Mouse (Mus musculus): Measurements from ENCODE around the gene Tcl1b4. TPM values are rescaled to one million over a fixed set of nuclear protein-coding genes. Genes with fewer than 3 reads are reported as not detected.
"Not testable (repeated sequence)": the region's sequence is repeated elsewhere in the genome, so short reads cannot be mapped to it uniquely, and the experiment has no call there.

Gene Tcl1b4
- polyA plus RNA-seq (2016; fragmentation: Nextera tagmentation; extraction: Ambion mirVana) = not detected in 2 replicates

DNA sequence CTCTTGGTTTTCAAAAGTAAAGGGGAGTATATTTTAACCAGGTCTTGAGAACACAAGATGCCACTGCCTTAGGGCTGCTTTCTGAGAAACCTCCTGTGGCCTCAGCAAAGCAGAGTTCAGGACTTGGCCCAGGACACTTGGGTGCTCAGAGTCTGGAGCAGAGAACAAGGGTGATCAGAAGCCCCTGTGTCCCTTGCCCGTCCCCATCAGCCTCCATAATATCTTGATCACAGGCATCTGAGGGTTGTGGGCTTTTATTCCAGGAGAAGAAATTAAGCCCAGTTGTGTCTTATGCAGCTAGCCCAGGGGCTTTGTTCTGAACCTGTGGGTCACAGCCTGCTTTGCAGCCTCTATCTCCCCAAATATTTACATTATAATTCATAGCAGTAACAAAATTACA lies at the start of gene Tcl1b4:
Tcl1b4 (plus strand) TSS at position 301 of the 400 bp plus-strand sequence.
- H3K27ac ChIP-seq (replicated peaks); H3K4me2 ChIP-seq (replicated peaks); H3K4me1 ChIP-seq; H3K36me3 ChIP-seq; H3K9me3 ChIP-seq; H3K27me3 ChIP-seq; ATAC-seq (ENCODE audit: low FRiP score, low read depth); H3K4me3 ChIP-seq; H3K9ac ChIP-seq (replicated peaks): not testable (repeated sequence)
- 97% methylated on average over 1 of the region's 1 CpGs for WGBS

- H3K9ac ChIP-seq (replicated peaks); ATAC-seq (ENCODE audit: low FRiP score, low read depth); H3K36me3 ChIP-seq; H3K9me3 ChIP-seq; H3K4me3 ChIP-seq; H3K4me2 ChIP-seq (replicated peaks); H3K4me1 ChIP-seq; H3K27ac ChIP-seq (replicated peaks); H3K27me3 ChIP-seq: not testable (repeated sequence)
- 85% methylated on average over 4 of the region's 4 CpGs for WGBS
Observed at GRCm38 (mm10) chr12:105155286-105155685, 46.5 kb upstream of the Tcl1b4 start.

- Histone ChIP-seq H3K4me2 (replicated peaks) (no peak overlapping the region), H3K9ac (replicated peaks) (no peak overlapping the region), H3K36me3 (no peaks in the 10 kb centered on the region), H3K9me3 (no peaks in the 10 kb centered on the region), H3K4me1 (no peaks in the 10 kb centered on the region), H3K27me3 (no peaks in the 10 kb centered on the region), H3K4me3 (no peak overlapping the region), H3K27ac (replicated peaks) (no peak overlapping the region)
- 78% methylated on average over 6 of the region's 6 CpGs for WGBS
- ATAC-seq (ENCODE audit: low FRiP score, low read depth) = no peak
Observed at GRCm38 (mm10) chr12:105158842-105159241, 42.9 kb upstream of the Tcl1b4 start.

DNA sequence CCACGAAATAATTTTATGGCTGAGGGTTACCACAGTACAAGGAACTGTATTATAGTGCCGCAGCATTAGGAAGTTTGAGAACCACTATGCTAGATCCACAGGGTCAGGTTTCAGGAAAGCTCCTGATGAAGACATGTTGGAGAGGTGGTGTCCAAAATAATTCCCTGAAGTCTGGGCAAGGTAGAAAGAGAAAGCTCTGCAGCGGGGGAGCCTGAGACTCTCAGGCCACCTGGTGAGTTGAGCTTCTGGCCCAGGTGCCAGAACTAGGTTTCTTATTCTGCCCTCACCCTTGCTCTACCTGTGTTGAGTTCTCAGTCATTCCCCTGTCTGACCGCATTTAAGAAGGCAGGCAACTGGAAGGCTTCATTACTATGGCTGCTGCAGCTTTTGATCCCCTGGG lies 42.4 kb upstream of the Tcl1b4 start, which contains the start of gene Tcl1b1:
Tcl1b1 (plus strand) TSS at position 301 of the 400 bp plus-strand sequence.
- no peak within 1 kb of the TSS for H3K9ac ChIP-seq (replicated peaks)

GRCm38 (mm10) chr12:105166734-105167133 lies 35.0 kb upstream of the Tcl1b4 start:
- H3K4me3 ChIP-seq = no peak overlapping the region
- H3K4me1 ChIP-seq = no peaks in the 10 kb centered on the region
- H3K36me3 ChIP-seq = no peaks in the 10 kb centered on the region
- H3K9me3 ChIP-seq = no peaks in the 10 kb centered on the region
- no peak overlapping the region for H3K27ac ChIP-seq (replicated peaks)
- H3K27me3 ChIP-seq = no peaks in the 10 kb centered on the region
- no peak overlapping the region for H3K4me2 ChIP-seq (replicated peaks)
- 70% methylated on average over 3 of the region's 3 CpGs for WGBS
- no peak for ATAC-seq (ENCODE audit: low FRiP score, low read depth)
- H3K9ac ChIP-seq (replicated peaks) = no peak overlapping the region

More for the DNA sequence above, 42.4 kb upstream of the Tcl1b4 start, which contains the start of gene Tcl1b1:
- Histone ChIP-seq H3K4me2 (replicated peaks) (no peak within 1 kb of the TSS), H3K27me3 (no peaks in the 10 kb centered on the region), H3K4me3 (no peak within 1 kb of the TSS), H3K36me3 (no peaks in the 10 kb centered on the region), H3K27ac (replicated peaks) (no peak within 1 kb of the TSS), H3K4me1 (no peaks in the 10 kb centered on the region), H3K9me3 (no peaks in the 10 kb centered on the region)
- 84% methylated on average over 4 of the region's 4 CpGs for WGBS
- no peak for ATAC-seq (ENCODE audit: low FRiP score, low read depth)

DNA sequence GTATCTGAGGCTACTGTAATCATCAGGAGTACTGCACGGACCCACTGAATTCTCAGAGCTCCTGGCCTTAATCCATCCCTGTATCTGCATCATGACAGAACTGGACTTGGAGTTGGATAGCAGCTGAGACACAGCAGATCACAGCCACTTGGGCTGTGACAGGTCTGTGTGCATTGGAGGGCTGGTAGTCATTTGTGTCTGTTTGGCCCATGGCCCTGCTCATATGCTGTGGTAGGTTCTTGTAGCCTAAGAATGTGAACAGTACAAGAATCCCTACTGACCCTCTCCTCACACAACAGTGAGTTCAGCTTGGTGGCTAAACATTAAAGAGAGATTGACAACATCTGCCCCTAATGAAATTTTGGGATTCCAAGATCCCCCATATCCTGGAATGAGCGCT lies 28.4 kb upstream of the Tcl1b4 start:
- H3K4me2 ChIP-seq (replicated peaks) = no peak overlapping the region
- ATAC-seq (ENCODE audit: low FRiP score, low read depth) = no peak
- no peaks in the 10 kb centered on the region for H3K9me3 ChIP-seq
- H3K27me3 ChIP-seq = no peaks in the 10 kb centered on the region
- H3K36me3 ChIP-seq = no peaks in the 10 kb centered on the region
- no peak overlapping the region for H3K4me3 ChIP-seq
- 95% methylated on average over 2 of the region's 2 CpGs for WGBS
- H3K9ac ChIP-seq (replicated peaks) = no peak overlapping the region
- no peak overlapping the region for H3K27ac ChIP-seq (replicated peaks)
- H3K4me1 ChIP-seq = no peaks in the 10 kb centered on the region

- WGBS = 38% methylated on average over 2 of the region's 2 CpGs
- H3K9me3 ChIP-seq; H3K27me3 ChIP-seq; H3K4me2 ChIP-seq (replicated peaks); H3K4me3 ChIP-seq; H3K4me1 ChIP-seq; H3K27ac ChIP-seq (replicated peaks); ATAC-seq (ENCODE audit: low FRiP score, low read depth); H3K36me3 ChIP-seq; H3K9ac ChIP-seq (replicated peaks): not testable (repeated sequence)
Observed at GRCm38 (mm10) chr12:105174318-105174717, 27.4 kb upstream of the Tcl1b4 start.

DNA sequence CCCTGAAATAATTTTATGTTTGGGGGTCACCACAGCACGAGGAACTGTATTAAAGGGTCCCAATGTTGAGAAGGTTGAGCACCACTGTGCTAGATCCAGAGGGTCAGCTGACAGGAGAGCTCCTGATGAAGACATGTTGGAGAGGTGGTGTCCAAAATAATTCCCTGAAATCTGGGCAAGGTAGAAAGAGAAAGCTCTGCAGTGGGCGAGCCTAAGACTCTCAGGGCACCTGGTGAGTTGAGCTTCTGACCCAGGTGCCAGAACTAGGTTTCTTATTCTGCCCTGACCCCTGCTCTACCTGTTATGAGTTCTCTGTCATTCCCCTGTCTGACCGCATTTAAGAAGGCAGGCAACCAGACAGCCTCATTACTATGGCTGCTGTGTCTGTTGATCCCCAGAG lies 25.7 kb upstream of the Tcl1b4 start, which contains the start of gene Tcl1b5:
Tcl1b5 (plus strand) TSS at position 301 of the 400 bp plus-strand sequence.
- not testable (repeated sequence) for H3K27me3 ChIP-seq; H3K4me3 ChIP-seq; H3K27ac ChIP-seq (replicated peaks); ATAC-seq (ENCODE audit: low FRiP score, low read depth); H3K36me3 ChIP-seq; H3K4me1 ChIP-seq; H3K9me3 ChIP-seq; H3K4me2 ChIP-seq (replicated peaks); H3K9ac ChIP-seq (replicated peaks)
- 69% methylated on average over 3 of the region's 3 CpGs for whole genome bisulfite sequencing

GRCm38 (mm10) chr12:105181040-105181644 lies 20.6 kb upstream of the Tcl1b4 start:
- not testable (repeated sequence) for ATAC-seq (ENCODE audit: low FRiP score, low read depth); H3K4me1 ChIP-seq
- WGBS = 77% methylated on average over 4 of the region's 4 CpGs

GRCm38 (mm10) chr12:105188980-105189379 lies 12.8 kb upstream of the Tcl1b4 start:
- H3K4me1 ChIP-seq; ATAC-seq (ENCODE audit: low FRiP score, low read depth); H3K4me3 ChIP-seq; H3K27ac ChIP-seq (replicated peaks); H3K36me3 ChIP-seq; H3K4me2 ChIP-seq (replicated peaks); H3K9ac ChIP-seq (replicated peaks); H3K27me3 ChIP-seq; H3K9me3 ChIP-seq: not testable (repeated sequence)
- WGBS = 48% methylated on average over 2 of the region's 2 CpGs

More at GRCm38 (mm10) chr12:105181040-105181644, 20.6 kb upstream of the Tcl1b4 start:
- H3K27me3 ChIP-seq; H3K4me2 ChIP-seq (replicated peaks); H3K4me3 ChIP-seq; H3K9me3 ChIP-seq; H3K27ac ChIP-seq (replicated peaks); H3K9ac ChIP-seq (replicated peaks); H3K36me3 ChIP-seq: not testable (repeated sequence)

DNA sequence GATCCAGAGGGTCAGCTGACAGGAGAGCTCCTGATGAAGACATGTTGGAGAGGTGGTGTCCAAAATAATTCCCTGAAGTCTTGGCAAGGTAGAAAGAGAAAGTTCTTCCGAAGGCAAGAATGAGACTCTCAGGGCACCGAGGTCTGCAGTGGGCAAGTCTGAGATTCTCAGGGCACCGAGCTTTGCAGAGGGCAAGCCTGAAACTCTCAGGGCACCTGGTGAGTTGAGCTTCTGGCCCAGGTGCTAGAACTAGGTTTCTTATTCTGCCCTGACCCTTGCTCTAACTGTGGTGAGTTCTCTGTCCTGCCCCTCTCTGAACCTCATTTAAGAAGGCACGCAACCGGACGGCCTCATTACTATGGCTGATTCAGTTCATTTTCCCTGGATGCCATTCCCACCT lies 11.0 kb upstream of the Tcl1b4 start, which contains the start of gene Tcl1b3:
Tcl1b3 (plus strand) TSS at position 301 of the 400 bp plus-strand sequence.
- not testable (repeated sequence) for H3K9me3 ChIP-seq; H3K4me2 ChIP-seq (replicated peaks); H3K9ac ChIP-seq (replicated peaks); H3K27ac ChIP-seq (replicated peaks); H3K4me1 ChIP-seq; ATAC-seq (ENCODE audit: low FRiP score, low read depth); H3K36me3 ChIP-seq; H3K27me3 ChIP-seq; H3K4me3 ChIP-seq
- 92% methylated on average over 6 of the region's 6 CpGs for WGBS

DNA sequence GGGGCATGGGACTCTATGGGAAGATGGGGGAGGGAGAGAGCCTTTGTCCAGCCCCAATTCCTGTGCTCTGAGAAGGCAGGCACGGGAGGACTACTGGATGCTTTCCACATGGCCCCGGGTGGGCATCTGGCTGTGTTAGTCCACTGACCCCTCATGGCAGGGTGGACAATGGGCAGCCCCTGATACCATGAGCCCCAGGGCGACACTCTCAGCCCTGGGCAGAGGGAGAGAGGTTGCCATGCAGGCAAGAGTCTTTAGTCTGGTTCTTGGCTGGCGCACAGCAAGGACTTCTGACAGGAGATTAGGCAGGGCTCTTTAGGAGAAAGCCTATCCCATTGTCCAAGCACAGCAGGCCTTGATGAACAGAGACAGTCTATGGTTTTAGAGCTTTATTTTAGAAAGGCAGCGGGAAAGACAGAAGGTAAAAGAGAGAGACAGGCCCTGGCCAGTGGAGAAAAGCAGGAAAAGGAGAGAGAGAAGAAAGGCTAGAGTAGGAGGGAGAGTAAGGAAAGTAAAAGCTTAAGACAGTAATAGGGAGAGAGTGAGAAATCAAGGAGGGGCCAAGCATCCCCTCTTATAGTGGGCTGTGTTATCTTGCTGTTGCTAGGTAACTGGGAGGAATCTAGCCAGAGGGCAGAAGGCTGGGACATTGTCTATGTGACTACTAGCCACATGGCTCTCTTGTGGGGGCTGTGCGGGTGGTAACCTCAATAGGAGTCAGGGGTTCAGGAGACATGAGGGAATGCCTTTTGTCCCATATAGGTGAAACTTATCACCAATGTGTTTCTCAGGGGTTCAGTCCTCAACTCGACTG lies 1.9 kb upstream of the Tcl1b4 start:
- peak overlapping the region; percentile 27; the same call in 1 of the 2 replicates for H3K27ac ChIP-seq (replicated peaks)
- not testable (repeated sequence) for H3K36me3 ChIP-seq; H3K9ac ChIP-seq (replicated peaks); H3K9me3 ChIP-seq; H3K4me1 ChIP-seq; H3K4me3 ChIP-seq; H3K27me3 ChIP-seq; H3K4me2 ChIP-seq (replicated peaks)
- ATAC-seq (ENCODE audit: low FRiP score, low read depth) = peak; percentile 65
- WGBS = 18% methylated on average over 7 of the region's 7 CpGs
